Mouse (Mus musculus): ENCODE results near the gene 4930438A08Rik. TPM values are rescaled to one million over a fixed set of nuclear protein-coding genes. Genes with fewer than 3 reads are reported as not detected.
A peak's percentile ranks its signal among the peaks of the same experiment; 100 is the strongest.

4930438A08Rik gene
- total RNA-seq, 2 experiments from 2014 or later: not detected

DNA sequence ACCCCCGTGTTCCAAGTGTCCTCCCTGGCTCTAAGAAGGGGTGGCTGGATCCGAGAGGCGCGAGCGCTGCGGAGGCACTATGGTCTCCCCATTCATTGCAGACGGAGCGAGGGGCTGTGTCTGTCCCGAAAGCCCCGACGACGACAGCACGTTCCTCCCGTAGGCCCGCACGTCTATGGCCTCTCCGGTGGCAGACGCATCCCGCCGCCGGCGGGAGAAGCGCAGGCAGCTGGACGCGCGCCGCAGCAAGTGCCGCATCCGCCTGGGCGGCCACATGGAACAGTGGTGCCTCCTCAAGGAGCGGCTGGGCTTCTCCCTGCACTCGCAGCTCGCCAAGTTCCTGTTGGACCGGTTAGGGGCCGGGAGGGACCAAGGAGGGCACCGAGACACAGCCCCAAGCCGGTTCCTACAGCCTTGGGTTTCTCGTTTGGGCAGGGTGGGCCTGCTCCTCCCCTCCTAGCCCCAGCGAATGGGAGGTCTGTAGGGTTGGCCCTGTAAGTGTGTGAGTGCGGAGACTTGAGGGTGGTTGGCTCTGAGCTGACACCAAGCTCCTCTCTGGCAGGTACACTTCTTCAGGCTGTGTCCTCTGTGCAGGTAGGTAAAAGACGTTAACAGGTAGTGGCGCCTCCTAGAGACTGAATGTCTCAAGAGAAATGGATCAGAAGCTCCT lies 32.9 kb downstream of the 4930438A08Rik start:
- intact Hi-C loops (cut with DNase I): loop anchor here (10.0 kb wide), 1 partner anchor 203 kb away; the partner anchor contains the start of gene Cnot8
- peak; percentile 17 for TF ChIP-seq CTCF (IDR thresholded peaks at IDR 0.05)
- DNase-seq (ENCODE audit: extremely low spot score in 1 of 2, low spot score in 2 of 2): peak; percentile 44 to 59
- Histone ChIP-seq H3K27ac (peak overlapping the region; percentile 82), H3K4me3 (peak overlapping the region; percentile 77)

DNA sequence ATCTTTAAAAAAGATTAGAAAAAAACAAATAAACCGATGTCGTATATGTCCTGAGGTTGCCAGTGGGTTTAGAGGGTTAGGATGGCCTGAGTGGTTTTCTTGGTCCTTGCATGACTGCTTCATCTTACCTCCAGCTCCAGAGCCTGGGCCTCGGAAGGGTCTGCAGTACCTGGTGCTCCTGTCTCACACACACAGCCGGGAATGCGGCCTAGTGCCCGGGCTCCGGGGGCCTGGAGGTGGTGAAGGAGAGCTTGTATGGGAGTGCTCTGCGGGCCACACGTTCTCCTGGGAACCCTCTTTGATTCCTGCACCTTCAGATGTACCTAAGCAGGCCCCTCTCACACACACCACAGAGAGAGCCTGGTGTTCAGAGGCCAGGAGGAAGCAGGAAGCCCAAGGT lies 34.1 kb downstream of the 4930438A08Rik start:
- no peak for TF ChIP-seq CTCF (IDR thresholded peaks at IDR 0.05)
- no peak overlapping the region for H3K27ac ChIP-seq
- H3K4me3 ChIP-seq: no peak overlapping the region
- intact Hi-C loops (cut with DNase I): loop anchor here (10.0 kb wide), 1 partner anchor 204 kb away; the partner anchor contains the start of gene Cnot8
- no peak for DNase-seq (ENCODE audit: extremely low spot score in 1 of 2, low spot score in 2 of 2)

DNA sequence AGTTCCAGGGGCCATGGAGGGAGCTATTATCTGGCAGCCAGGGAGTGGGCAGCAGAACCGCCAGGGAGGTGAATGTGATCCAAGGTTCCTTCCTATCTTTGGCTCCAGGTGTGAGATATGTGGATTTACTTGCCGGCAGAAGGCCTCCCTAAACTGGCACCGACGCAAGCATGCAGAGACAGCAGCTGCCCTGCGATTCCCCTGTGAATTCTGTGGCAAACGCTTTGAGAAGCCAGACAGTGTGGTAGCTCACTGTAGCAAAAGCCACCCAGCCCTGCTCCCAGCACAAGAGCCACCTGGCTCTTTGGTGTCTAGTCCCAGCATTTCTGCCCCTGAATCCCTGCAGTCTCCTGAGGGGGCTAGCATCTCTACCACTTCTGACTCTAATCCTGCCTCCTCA lies 39.5 kb downstream of the 4930438A08Rik start:
- TF ChIP-seq CTCF (IDR thresholded peaks at IDR 0.05): no peak
- Histone ChIP-seq H3K4me3 (no peak overlapping the region), H3K27ac (no peak overlapping the region)
- intact Hi-C loops (cut with DNase I): no loop called here
- DNase-seq (ENCODE audit: extremely low spot score in 1 of 2, low spot score in 2 of 2): no peak

DNA sequence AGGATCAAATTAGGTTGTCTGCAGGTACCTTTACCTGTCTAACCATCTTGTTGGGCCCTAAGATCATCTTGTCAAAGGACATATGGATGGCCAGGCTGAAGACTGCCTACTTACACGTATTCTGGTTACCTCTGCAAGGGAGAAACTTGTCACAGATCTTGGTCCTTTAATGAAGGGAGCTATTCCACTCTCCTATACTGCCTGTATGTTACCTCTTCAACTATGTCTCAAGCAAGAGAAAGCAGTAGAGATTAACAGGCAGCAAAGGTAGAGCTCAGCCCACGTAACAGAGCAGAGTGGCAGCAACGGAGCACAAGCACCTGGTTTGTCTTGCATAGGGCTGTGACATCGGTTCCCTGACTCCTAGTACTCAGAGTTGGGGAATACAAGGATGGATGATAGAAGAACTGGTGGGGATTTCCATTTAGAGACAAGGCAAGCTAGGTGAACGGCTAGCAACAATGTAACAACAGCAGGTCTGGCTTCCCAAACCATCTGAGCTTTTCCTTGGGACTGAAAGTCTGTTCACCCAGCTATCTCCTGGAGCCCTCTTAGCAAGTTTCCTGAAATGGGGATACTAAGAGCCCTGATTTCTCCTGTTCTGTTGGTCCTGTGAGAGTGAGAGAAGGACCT lies 41.1 kb downstream of the 4930438A08Rik start:
- no peak overlapping the region for H3K27ac ChIP-seq
- H3K4me3 ChIP-seq: no peak overlapping the region
- TF ChIP-seq CTCF (IDR thresholded peaks at IDR 0.05): no peak
- no peak for DNase-seq (ENCODE audit: extremely low spot score in 1 of 2, low spot score in 2 of 2)
- intact Hi-C loops (cut with DNase I): no loop called here

DNA sequence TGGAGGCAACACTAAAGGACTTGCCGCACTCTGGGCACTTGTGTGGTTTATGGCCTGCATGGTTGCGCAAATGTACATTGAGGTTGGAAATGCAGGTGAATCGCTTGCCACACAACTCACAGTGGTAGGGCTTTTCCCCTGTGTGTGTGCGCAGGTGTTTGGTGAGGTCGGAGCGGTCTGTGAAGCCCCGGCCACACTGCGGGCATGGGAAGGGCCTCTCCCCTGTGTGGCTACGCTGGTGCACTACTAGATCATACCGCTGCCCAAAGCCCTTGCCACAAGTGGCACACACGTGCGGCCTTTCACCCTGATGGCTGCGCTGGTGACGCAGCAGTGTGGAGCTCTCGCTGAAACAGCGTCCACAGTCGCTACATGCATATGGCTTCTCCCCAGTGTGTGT lies 41.7 kb downstream of the 4930438A08Rik start:
- H3K27ac ChIP-seq: no peak overlapping the region

DNA sequence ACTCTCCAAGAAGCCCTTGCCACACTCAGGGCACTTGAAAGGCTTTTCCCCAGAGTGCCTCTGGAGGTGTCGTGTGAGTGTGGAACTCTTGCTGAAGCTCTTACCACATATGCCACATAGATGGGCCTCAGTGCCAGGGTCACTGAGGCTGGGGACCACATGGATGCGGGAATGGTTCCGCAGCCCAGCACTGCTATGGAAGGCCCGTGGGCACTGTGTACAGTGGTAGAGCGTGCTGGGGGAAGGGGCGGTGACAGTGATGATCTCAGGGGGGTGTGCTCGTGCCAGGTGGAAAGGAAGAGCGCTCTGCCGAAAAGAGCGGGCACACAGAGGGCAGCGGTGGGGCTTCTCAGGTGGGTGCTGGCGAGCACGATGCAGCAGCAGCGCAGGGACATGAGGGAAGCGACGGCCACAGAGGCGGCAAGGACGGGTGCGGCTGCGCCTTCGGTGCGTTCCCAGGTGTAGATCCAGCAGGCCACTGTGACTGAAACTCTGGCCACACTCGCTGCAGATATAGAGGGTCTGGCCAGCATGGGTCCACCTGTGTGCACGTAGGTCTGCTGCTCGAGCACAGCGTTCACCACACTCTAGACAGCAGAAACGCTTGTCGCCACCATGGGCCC lies 42.3 kb downstream of the 4930438A08Rik start:
- DNase-seq (ENCODE audit: extremely low spot score in 1 of 2, low spot score in 2 of 2): no peak
- Histone ChIP-seq H3K27ac (no peak overlapping the region), H3K4me3 (no peak overlapping the region)
- TF ChIP-seq CTCF (IDR thresholded peaks at IDR 0.05): no peak
- intact Hi-C loops (cut with DNase I): no loop called here

More for the DNA sequence above, 41.7 kb downstream of the 4930438A08Rik start:
- no peak for DNase-seq (ENCODE audit: extremely low spot score in 1 of 2, low spot score in 2 of 2)
- intact Hi-C loops (cut with DNase I): no loop called here
- TF ChIP-seq CTCF (IDR thresholded peaks at IDR 0.05): no peak
- H3K4me3 ChIP-seq: no peak overlapping the region

DNA sequence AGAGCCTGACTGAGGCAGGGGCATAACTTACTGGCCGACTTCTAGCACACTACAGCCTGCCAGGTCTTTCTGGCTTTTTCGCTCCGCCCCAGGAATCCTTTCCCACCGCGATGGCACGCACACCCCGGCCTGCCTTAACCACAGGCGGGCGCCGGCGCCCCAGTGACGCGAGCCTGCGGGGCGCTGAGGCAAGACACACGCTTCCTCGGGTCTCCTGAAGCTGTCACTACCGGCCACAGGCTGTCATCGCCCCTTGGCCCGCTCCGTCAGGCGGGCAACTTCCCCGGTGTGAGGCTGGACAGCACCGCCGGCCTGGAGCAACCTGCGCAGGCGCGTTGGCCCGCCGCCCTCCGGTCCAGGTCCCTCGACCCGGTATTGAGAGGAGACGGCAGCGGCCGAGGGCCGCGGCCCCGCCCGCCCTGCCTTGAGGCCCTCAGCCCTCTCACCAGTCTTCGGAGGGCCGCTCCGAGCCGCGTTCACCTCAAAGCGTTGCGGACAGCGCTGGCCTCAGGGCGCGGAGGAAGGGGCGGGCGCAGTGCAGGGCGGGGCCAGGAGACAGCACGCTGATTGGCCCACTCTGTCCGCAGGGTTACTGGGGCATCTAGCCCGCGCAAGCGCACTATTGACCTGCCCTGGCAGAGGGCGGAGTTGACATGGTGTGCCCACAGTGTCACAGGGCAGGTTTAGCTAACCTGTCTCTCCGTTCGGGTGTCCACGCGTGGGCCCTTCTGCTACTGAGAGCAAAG lies 48.4 kb downstream of the 4930438A08Rik start:
- intact Hi-C loops (cut with DNase I): loop anchor here (1.0 kb wide), 1 partner anchor 21 kb away; no protein-coding TSS in a partner anchor

DNA sequence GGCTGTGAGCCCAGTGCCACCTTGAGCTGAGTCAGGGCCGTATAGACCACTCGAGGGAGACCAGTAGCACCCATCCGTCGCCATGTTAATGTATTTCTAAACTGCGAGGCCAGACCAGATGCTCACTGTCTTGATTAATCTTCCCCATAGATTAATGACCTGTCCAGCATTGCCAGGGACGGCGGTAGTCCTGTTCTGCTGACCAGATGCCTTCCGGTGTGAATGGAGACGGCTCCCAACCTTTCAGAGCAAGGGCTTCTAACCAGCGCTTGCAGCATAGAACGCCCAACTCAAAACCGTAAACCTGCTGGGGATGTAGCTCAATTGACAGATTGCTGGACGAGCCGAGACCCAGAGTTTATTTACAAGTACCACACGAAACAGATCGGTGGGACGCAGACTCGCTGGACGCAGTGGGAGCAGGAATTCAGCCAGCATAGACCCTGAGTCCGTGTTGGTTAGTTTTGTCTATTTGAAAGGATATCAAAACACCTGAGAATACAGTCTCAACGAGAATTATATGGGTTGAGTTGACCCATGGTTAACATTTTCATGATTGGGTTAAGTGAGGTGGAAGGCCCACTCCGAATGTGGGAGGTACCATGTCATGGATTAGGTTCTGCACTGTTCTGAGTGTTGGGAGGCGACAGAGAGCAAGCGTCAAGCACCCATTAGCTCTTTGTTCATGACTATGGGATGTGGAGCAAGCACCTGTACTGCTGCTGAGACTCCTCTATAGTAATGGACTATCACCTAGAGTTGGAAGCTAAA lies 49.2 kb downstream of the 4930438A08Rik start:
- no peak for DNase-seq (ENCODE audit: extremely low spot score in 1 of 2, low spot score in 2 of 2)
- Histone ChIP-seq H3K27ac (peak overlapping the region; percentile 97), H3K4me3 (peak overlapping the region; percentile 78)
- intact Hi-C loops (cut with DNase I): loop anchor here (1.0 kb wide), 1 partner anchor 21 kb away; no protein-coding TSS in a partner anchor
- TF ChIP-seq CTCF (IDR thresholded peaks at IDR 0.05): no peak

More for the DNA sequence above, 48.4 kb downstream of the 4930438A08Rik start:
- DNase-seq (ENCODE audit: extremely low spot score in 1 of 2, low spot score in 2 of 2): peak; percentile 96 to 97
- TF ChIP-seq CTCF (IDR thresholded peaks at IDR 0.05): no peak
- Histone ChIP-seq H3K4me3 (peak overlapping the region; percentile 78), H3K27ac (peak overlapping the region; percentile 97)

DNA sequence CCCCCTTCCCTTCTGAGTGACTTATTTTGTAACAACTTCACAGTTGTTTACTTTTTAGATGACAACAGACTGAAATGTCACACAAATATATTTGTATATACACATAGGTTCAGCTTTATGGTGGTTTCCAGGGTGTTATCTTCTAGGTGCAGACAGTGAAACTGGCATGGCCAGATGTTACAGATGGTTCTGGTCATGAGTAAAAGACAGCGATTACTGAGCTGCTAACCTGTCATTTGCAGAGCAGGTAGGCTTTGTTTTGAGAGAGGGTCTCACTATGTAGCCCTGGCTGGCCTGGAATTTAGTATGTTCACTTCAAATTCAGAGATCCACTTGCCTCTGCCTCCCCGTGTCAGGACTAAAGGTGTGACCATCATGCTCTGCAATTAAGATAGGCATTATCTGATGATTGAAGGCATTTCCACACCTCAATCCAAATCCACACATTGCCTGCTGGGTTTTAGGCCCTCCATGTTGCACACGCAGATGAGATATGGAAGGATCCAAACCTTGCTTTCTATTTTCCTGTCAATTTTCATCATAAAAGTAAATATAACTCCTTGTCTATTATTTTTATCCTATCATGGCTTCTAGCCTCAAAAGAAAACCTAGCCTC lies 50.1 kb downstream of the 4930438A08Rik start:
- intact Hi-C loops (cut with DNase I): no loop called here
- Histone ChIP-seq H3K27ac (no peak overlapping the region), H3K4me3 (no peak overlapping the region)
- no peak for DNase-seq (ENCODE audit: extremely low spot score in 1 of 2, low spot score in 2 of 2)
- no peak for TF ChIP-seq CTCF (IDR thresholded peaks at IDR 0.05)

DNA sequence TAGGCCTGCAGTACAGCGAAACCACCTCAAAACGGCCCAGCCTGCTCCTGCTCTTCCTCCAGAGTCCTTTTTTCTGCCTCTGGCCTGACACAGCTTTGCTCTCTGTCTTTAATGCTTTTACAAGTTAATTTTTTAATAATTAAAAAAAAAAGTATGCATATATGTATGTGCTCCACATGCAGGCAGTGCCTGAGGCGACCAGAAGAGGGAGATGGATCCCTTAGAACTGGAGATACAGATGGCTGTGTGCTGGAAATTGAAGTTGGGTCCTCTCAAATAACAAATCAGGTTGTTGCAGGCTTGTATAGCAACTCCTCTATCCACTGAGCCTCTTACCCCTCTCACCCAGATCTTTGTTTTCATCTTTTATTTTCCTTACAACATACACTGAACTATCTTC lies 52.2 kb downstream of the 4930438A08Rik start:
- TF ChIP-seq CTCF (IDR thresholded peaks at IDR 0.05): peak; percentile 33
- Histone ChIP-seq H3K4me3 (no peak overlapping the region), H3K27ac (no peak overlapping the region)
- intact Hi-C loops (cut with DNase I): no loop called here
- no peak for DNase-seq (ENCODE audit: extremely low spot score in 1 of 2, low spot score in 2 of 2)

DNA sequence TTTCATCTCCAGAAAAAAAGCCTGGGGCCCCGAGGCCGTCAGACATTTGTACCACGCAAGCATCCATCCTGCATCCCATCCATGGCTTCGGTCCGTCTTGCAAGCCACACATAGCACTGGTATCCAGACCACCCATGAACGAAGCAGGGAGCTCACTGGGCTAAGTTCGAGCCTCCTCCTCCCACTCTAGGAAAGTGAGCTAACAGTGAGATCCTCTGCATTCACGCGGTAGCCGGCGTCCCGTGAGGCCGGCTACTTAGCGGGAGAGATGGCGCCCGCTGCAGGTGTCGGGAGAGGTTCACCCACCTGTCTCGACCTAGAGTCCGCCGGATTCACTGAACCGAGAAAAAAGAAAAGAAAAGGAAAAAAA lies 55.3 kb downstream of the 4930438A08Rik start:
- intact Hi-C loops (cut with DNase I): no loop called here
- peak overlapping the region; percentile 85 for H3K4me3 ChIP-seq
- no peak for DNase-seq (ENCODE audit: extremely low spot score in 1 of 2, low spot score in 2 of 2)
- TF ChIP-seq CTCF (IDR thresholded peaks at IDR 0.05): no peak
- H3K27ac ChIP-seq: peak overlapping the region; percentile 99

Data from left cerebral cortex, adult 2 months (tissue).